Mouse (Mus musculus): ENCODE data around the gene Ube2t.

- TF ChIP-seq CTCF (IDR thresholded peaks at IDR 0.05; ENCODE audit: low read depth, low read length), result no peak
- TF ChIP-seq GATA2 (IDR thresholded peaks at IDR 0.05; ENCODE audit: borderline replicate concordance, low read depth, low read length), result no peak
- TF ChIP-seq GATA1 (IDR thresholded peaks at IDR 0.05; ENCODE audit: borderline replicate concordance, low read length), result no peak
- TF ChIP-seq TAL1 (conservative IDR thresholded peaks at IDR 0.05; ENCODE audit: low read depth, low read length), result no peak
- no peak for TF ChIP-seq POLR2AphosphoS5 (IDR thresholded peaks at IDR 0.05; ENCODE audit: insufficient replicate concordance, low read depth, low read length)
Observed at GRCm38 (mm10) chr1:134938233-134938632, 24.1 kb upstream of the Ube2t start.
